Mouse (Mus musculus) kidney, embryonic 15.5 days (tissue): ENCODE results near the gene Ankrd36. TPM values are rescaled to one million over a fixed set of nuclear protein-coding genes. Genes with fewer than 3 reads are reported as not detected.

Source experiments
- ATAC-seq: fragments of 200-750 bp; cut with Nextera tagmentation; replicated peaks from 2 replicates; pipeline ENCODE4 v1.8.0; 2017; ENCODE audit warnings: moderate TSS enrichment; ENCODE audit not compliant: low FRiP score
- H3K27ac ChIP-seq: fragments of 300-500 bp; sonication (generic); 2 replicates; pipeline ENCODE4 v1.5.1; 2015; ENCODE audit warnings: mild to moderate bottlenecking, inconsistent platforms
- H3K27me3 ChIP-seq: fragments of 300-500 bp; sonication (generic); 2 replicates; pipeline ENCODE4 v1.6.1; 2015; ENCODE audit warnings: inconsistent platforms
- H3K36me3 ChIP-seq: fragments of 300-500 bp; sonication (generic); 2 replicates; pipeline ENCODE4 v1.6.1; 2015; ENCODE audit warnings: inconsistent platforms
- H3K4me1 ChIP-seq: fragments of 300-500 bp; sonication (generic); 2 replicates; pipeline ENCODE4 v1.6.1; 2015; ENCODE audit warnings: inconsistent platforms
- H3K4me2 ChIP-seq: fragments of 300-500 bp; sonication (generic); 2 replicates; pipeline ENCODE4 v1.6.1; 2015; ENCODE audit warnings: moderate library complexity, mild to moderate bottlenecking, inconsistent platforms
- H3K4me3 ChIP-seq: fragments of 300-500 bp; sonication (generic); replicated peaks from 2 replicates; pipeline ENCODE4 v1.5.1; 2015; ENCODE audit warnings: mild to moderate bottlenecking, inconsistent platforms
- H3K9ac ChIP-seq: fragments of 300-500 bp; sonication (generic); 2 replicates; pipeline ENCODE4 v1.6.1; 2015; ENCODE audit warnings: mild to moderate bottlenecking, inconsistent platforms
- H3K9me3 ChIP-seq: fragments of 300-500 bp; sonication (generic); replicated peaks from 2 replicates; pipeline ENCODE4 v1.6.1; 2016; ENCODE audit warnings: inconsistent platforms
- WGBS: fragments of 180-500 bp; shearing (Covaris S2); methylation state at CpG from one replicate; pipeline ENCODE4 v1.1.7; 2015; ENCODE audit warnings: mixed read lengths; 5-methylcytosine and 5-hydroxymethylcytosine counted together
- polyA plus RNA-seq: library from polyadenylated mRNA; unstranded; fragments of >200 nt; fragmentation: Nextera tagmentation; extraction: Ambion mirVana; gene quantifications from 2 replicates; pipeline ENCODE4 v1.2.1, GENCODE M21; 2015

Gene Ankrd36
- polyA plus RNA-seq, 1 experiment from 2014 or later: not detected

DNA sequence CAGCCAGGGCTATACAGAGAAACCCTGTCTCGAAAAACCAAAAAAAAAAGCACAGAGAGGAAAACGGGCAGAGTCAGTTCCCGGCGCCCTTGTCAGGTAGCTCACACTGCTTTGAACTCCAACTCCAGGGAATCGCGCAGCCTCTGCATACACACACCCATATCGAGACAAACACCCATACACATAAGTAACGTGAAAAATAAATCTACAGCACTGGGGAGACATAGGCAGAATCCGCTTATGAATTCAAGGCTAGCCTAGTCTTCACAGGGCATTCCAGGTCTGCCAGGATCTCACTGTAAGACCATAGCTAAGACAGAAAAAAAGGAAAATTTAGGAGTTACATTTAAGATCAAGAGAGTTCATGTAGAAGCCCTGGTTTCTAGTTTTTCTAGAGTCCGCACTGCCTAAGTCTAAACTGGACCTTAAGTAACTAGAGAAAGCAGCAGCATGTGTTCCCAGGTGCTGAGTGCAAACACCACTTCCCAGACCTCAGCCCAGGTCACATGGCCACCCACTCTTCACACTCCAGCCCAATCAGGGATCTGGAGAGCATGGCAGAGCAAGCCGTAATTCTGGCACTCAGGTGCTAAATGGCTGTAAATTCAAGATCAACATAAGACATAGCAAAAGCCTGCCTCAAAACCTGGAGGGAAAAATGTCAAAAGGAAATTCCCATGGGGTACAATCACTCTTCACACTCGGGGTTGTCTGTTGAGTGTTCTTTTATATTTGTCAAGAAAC is 149.3 kb downstream of the Ankrd36 start:
- no peak overlapping the region for H3K4me3 ChIP-seq
- 91% methylated on average over 12 of the region's 12 CpGs for WGBS
- H3K4me1 ChIP-seq: no peaks in the 10 kb centered on the region
- no peak overlapping the region for H3K4me2 ChIP-seq
- no peak overlapping the region for H3K9ac ChIP-seq
- H3K9me3 ChIP-seq: 0 out of 2 replicates have a peak, but pooled peaks cover 2% of the 10 kb centered on the region
- H3K36me3 ChIP-seq: peaks cover 79% of the 10 kb centered on the region
- H3K27me3 ChIP-seq: no peaks in the 10 kb centered on the region
- no peak for ATAC-seq
- no peak overlapping the region for H3K27ac ChIP-seq

DNA sequence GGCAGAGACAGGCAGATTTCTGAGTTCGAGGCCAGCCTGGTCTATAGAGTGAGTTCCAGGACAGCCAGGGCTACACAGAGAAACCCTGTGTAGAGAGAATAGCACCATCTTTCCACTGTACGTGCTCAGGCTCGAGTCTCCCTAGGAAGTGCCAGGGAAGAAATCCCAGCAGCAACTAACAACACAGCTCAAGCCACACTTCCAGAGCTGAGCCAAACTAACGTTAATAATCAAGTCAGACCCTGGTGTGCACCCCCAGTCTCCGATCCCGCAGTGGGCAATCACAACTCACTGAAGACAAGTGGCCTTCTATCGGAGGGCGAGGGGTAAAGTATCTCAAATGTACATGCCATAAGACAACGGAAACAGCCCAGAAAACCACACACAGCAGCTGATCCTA is 160.1 kb downstream of the Ankrd36 start:
- Histone ChIP-seq H3K9ac (no peak overlapping the region), H3K4me3 (no peak overlapping the region), H3K4me1 (0 out of 2 replicates have a peak, but pooled peaks cover 2% of the 10 kb centered on the region), H3K4me2 (no peak overlapping the region), H3K9me3 (no peaks in the 10 kb centered on the region), H3K36me3 (peaks cover 3% of the 10 kb centered on the region), H3K27ac (no peak overlapping the region), H3K27me3 (no peaks in the 10 kb centered on the region)
- no peak for ATAC-seq
- 90% methylated on average over 9 of the region's 9 CpGs for WGBS

DNA sequence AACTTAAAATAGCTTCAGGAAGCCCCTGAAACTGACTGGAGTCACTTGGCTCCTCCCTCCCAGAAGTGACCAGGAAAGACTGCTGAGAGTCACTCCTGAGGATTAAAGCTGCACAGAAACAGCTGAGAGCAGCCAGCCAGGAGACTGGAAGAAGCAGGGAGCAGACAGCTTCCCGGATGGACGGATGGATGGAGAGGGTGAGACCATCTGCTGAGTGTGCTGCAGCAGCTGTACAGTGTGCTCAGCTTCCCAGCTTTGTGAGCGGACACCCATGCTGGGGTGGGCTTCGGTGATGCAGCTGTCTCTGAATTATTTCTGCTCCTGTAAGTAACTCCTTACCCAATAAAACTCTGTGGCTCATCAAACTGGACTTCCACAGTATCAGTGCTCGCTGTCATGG is 162.9 kb downstream of the Ankrd36 start:
- Histone ChIP-seq H3K4me3 (no peak overlapping the region), H3K27ac (no peak overlapping the region), H3K4me1 (0 out of 2 replicates have a peak, but pooled peaks cover 4% of the 10 kb centered on the region), H3K4me2 (no peak overlapping the region), H3K36me3 (no peaks in the 10 kb centered on the region), H3K9ac (no peak overlapping the region), H3K27me3 (no peaks in the 10 kb centered on the region), H3K9me3 (no peaks in the 10 kb centered on the region)
- no peak for ATAC-seq
- 70% methylated on average over 5 of the region's 5 CpGs for WGBS

DNA sequence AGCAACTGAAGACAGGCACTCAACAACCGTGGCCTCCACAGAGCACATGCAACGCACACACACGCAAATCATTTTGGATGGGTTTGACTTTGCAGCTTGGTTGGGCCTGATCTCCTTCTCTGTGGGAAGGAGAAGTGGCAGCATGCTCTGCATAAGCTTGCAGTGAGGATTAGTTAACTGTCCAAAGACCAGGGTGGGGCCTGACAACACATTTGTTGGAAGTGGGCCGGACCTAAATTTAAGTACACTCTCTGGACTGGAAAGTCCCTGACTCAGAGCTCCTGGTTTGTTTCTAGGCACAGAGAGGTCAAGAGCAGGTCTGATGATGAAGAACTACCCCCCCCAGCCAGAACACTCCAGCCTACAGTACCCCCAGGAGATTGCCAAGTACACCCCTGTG is 164.8 kb downstream of the Ankrd36 start:
- no peaks in the 10 kb centered on the region for H3K27me3 ChIP-seq
- 0 out of 2 replicates have a peak, but pooled peaks cover 4% of the 10 kb centered on the region for H3K4me1 ChIP-seq
- WGBS: 84% methylated on average over 4 of the region's 4 CpGs
- H3K36me3 ChIP-seq: no peaks in the 10 kb centered on the region
- H3K9ac ChIP-seq: no peak overlapping the region
- H3K4me2 ChIP-seq: no peak overlapping the region
- no peak for ATAC-seq
- no peak overlapping the region for H3K27ac ChIP-seq
- no peak overlapping the region for H3K4me3 ChIP-seq
- no peaks in the 10 kb centered on the region for H3K9me3 ChIP-seq

DNA sequence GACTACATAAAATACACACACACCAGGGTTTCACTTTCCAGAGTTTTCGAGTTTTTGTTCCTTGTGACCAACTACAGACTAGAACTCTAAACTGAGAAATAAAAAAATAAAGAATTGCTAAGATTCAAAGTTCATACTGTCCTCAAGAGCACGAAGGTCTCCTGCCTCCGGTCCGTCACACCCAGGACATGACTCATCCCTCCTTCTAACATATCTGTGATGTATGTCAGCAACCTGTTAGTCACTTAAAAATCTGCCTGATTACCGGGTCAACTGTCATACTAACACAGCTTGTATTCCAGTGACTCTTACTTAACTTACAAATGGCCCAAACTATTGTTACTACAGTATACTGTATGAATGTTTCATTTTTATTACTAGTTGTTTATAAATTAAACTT is 167.7 kb downstream of the Ankrd36 start:
- Histone ChIP-seq H3K9me3 (no peaks in the 10 kb centered on the region), H3K27ac (no peak overlapping the region), H3K4me3 (no peak overlapping the region), H3K4me1 (peaks cover 21% of the 10 kb centered on the region), H3K9ac (no peak overlapping the region), H3K36me3 (no peaks in the 10 kb centered on the region), H3K27me3 (no peaks in the 10 kb centered on the region), H3K4me2 (no peak overlapping the region)
- ATAC-seq: no peak
- 83% methylated on average over 5 of the region's 5 CpGs for WGBS

Other genes starting within 250 kb of the Ankrd36 start
- 17.5 and 18.2 TPM in 2 replicates for gene Znrf3, start 124.8 kb upstream of the Ankrd36 start, polyA plus RNA-seq
- 189 and 200 TPM in 2 replicates for gene Xbp1, start 49.0 kb upstream of the Ankrd36 start, polyA plus RNA-seq
- gene Ccdc117, start 27.5 kb upstream of the Ankrd36 start, polyA plus RNA-seq: 18.8 and 19.7 TPM in 2 replicates
- gene Mrps24, start 146.0 kb downstream of the Ankrd36 start, polyA plus RNA-seq: 192 and 202 TPM in 2 replicates
- 22.3 and 23.3 TPM in 2 replicates for gene Urgcp, start 192.7 kb downstream of the Ankrd36 start, polyA plus RNA-seq
- 112 and 116 TPM in 2 replicates for gene Dbnl, start 218.8 kb downstream of the Ankrd36 start, polyA plus RNA-seq
- 22.7 and 37.9 TPM in 2 replicates for gene Pgam2, start 234.0 kb downstream of the Ankrd36 start, polyA plus RNA-seq